Mouse (Mus musculus): ENCODE results near the gene Hadha. TPM values are rescaled to one million over a fixed set of nuclear protein-coding genes. Genes with fewer than 3 reads are reported as not detected.

The Hadha gene
- polyA plus RNA-seq, 1 experiment from 2014 or later: 104 TPM

DNA sequence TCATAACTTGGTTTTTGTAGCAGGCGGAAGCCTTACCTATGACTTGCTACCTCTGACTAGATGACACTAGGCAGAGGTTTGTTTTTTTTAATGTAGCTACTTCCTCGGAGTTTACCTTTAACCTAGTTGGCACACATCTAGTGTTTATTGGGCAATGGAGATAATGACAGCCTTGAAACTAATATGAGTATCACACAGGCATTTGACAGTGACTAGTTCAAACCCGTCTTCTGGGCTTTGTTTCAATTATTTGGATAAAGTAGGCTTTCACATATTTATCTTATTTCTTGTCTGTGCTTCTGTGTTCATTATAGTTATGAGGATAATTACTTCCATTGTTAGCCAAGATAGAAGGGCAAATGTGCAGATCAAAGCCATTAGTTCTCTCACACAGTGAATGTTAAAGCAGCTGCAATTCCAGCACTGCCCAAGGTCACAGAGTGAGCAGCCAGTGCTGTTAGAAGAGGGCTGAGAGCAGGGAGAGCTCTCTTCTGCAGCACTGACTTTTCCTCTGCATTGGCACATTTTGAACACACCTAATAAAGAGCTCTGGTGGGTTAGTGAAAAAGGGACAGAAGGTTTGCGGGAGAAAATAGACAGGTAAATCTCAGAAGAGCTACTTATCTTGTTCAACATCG lies 15.5 kb upstream of the Hadha start:
- no peak for DNase-seq (ENCODE audit: extremely low spot score, low spot score)
- H3K4me3 ChIP-seq: no peak overlapping the region
- peaks cover 79% of the 10 kb centered on the region for H3K36me3 ChIP-seq (replicated peaks)
- H3K27ac ChIP-seq: no peak overlapping the region
- no peaks in the 10 kb centered on the region for H3K27me3 ChIP-seq (ENCODE audit: poor library complexity, severe bottlenecking)
- H3K4me1 ChIP-seq: peaks cover 20% of the 10 kb centered on the region
- 90% methylated on average over 5 of the region's 5 CpGs for WGBS
- H3K9me3 ChIP-seq: no peaks in the 10 kb centered on the region

GRCm38 (mm10) chr5:30165234-30165946 lies 10.4 kb upstream of the Hadha start:
- Histone ChIP-seq H3K27me3 (ENCODE audit: poor library complexity, severe bottlenecking) (no peaks in the 10 kb centered on the region), H3K4me1 (no peaks in the 10 kb centered on the region), H3K9me3 (no peaks in the 10 kb centered on the region), H3K4me3 (no peak overlapping the region), H3K27ac (no peak overlapping the region), H3K36me3 (replicated peaks) (peaks cover 44% of the 10 kb centered on the region)
- no peak for DNase-seq (ENCODE audit: extremely low spot score, low spot score)
- 92% methylated on average over 5 of the region's 5 CpGs for WGBS

- Histone ChIP-seq H3K27ac (no peak overlapping the region), H3K4me1 (no peaks in the 10 kb centered on the region), H3K9me3 (no peaks in the 10 kb centered on the region), H3K27me3 (ENCODE audit: poor library complexity, severe bottlenecking) (no peaks in the 10 kb centered on the region), H3K36me3 (replicated peaks) (peaks cover 20% of the 10 kb centered on the region), H3K4me3 (no peak overlapping the region)
- 88% methylated on average over 6 of the region's 6 CpGs for WGBS
- no peak for DNase-seq (ENCODE audit: extremely low spot score, low spot score)
These were observed 7.4 kb upstream of the Hadha start for GRCm38 (mm10) chr5:30162339-30162738.

- Histone ChIP-seq H3K36me3 (replicated peaks) (peaks cover 19% of the 10 kb centered on the region), H3K4me3 (no peak overlapping the region), H3K9me3 (no peaks in the 10 kb centered on the region), H3K27me3 (ENCODE audit: poor library complexity, severe bottlenecking) (no peaks in the 10 kb centered on the region), H3K4me1 (0 out of 2 replicates have a peak, but pooled peaks cover 2% of the 10 kb centered on the region), H3K27ac (no peak overlapping the region)
- WGBS: 98% methylated on average over 1 of the region's 1 CpGs
- no peak for DNase-seq (ENCODE audit: extremely low spot score, low spot score)
These were observed 6.9 kb upstream of the Hadha start for GRCm38 (mm10) chr5:30161836-30162235.

GRCm38 (mm10) chr5:30159601-30160000 lies 4.6 kb upstream of the Hadha start:
- Histone ChIP-seq H3K27me3 (ENCODE audit: poor library complexity, severe bottlenecking) (no peaks in the 10 kb centered on the region), H3K9me3 (no peaks in the 10 kb centered on the region), H3K4me1 (peaks cover 12% of the 10 kb centered on the region), H3K36me3 (replicated peaks) (0 out of 2 replicates have a peak, but pooled peaks cover 8% of the 10 kb centered on the region), H3K4me3 (no peak overlapping the region), H3K27ac (no peak overlapping the region)
- WGBS: 86% methylated on average over 6 of the region's 6 CpGs
- no peak for DNase-seq (ENCODE audit: extremely low spot score, low spot score)

DNA sequence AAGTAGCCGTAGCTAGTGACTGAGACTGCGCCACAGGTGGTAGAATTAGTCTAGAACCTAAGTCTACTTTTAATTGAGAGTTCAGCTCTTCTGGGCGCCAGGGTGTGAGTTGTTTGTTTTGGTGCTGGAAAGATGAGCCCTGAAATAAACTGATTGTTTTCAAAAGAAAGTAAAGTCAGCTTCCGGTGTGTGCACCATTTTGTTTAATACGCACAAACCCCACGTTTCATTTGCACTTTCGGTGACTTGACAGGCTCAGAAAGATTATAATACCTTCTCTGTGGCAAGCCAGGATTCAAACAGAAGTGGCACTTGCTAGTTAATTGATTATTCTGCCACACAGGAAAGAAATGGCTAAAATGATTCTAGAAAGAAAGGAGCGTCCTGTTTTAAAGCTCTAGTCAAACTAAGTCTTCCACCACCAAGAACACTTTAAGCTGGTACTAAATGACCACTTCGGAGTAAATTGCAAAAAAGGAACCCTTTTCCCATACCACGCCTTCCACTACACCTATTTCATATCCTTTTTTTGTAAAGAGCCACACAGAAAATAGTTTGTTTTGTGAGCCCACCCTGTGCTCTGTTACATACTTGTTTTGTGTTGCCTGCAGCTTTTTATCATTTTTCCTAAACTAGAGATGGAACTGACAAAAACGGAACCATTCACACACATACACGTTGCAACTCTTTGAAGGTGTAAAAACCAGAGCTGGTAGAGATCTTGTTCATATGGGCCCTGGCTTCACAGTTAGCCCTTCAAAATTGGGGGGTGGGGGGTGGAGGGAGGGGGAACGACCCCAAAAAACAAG lies 1.1 kb upstream of the Hadha start:
- 0 out of 2 replicates have a peak, but pooled peaks cover 2% of the 10 kb centered on the region for H3K36me3 ChIP-seq (replicated peaks)
- no peak for DNase-seq (ENCODE audit: extremely low spot score, low spot score)
- peaks cover 32% of the 10 kb centered on the region for H3K4me1 ChIP-seq
- H3K27ac ChIP-seq: peak overlapping the region; percentile 99
- peak overlapping the region; percentile 89 for H3K4me3 ChIP-seq
- H3K27me3 ChIP-seq (ENCODE audit: poor library complexity, severe bottlenecking): no peaks in the 10 kb centered on the region
- no peaks in the 10 kb centered on the region for H3K9me3 ChIP-seq
- WGBS: 43% methylated on average over 13 of the region's 13 CpGs

DNA sequence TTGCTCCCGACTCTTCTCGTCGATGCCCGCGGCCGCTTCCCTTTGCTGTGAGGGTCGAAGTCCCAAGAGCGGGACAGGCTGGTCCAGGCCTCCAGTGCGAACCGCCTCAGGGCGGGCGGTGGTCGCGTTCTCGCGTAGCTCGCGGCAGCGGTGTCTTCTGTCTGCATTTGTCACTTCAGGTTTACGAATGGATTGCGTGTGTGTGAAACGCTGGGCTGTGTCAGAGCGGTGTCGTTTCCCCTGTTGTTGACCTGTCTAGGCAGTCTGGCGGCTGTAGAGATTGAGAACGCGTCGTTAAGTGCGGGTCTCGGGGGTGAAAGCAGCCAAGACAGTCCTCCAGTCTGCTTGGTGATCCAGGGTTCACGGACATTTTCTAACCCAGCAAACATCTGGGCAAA lies 432 bp upstream of the Hadha start:
- H3K4me1 ChIP-seq: peaks cover 32% of the 10 kb centered on the region
- DNase-seq (ENCODE audit: extremely low spot score, low spot score): no peak
- H3K27ac ChIP-seq: peak overlapping the region; percentile 99
- under 1% methylated on average over 31 of the region's 31 CpGs for WGBS
- 0 out of 2 replicates have a peak, but pooled peaks cover 2% of the 10 kb centered on the region for H3K36me3 ChIP-seq (replicated peaks)
- peak overlapping the region; percentile 89 for H3K4me3 ChIP-seq
- no peaks in the 10 kb centered on the region for H3K9me3 ChIP-seq
- H3K27me3 ChIP-seq (ENCODE audit: poor library complexity, severe bottlenecking): no peaks in the 10 kb centered on the region

- WGBS: 27% methylated on average over 4 of the region's 4 CpGs
- H3K4me1 ChIP-seq: peaks cover 36% of the 10 kb centered on the region
- 0 out of 2 replicates have a peak, but pooled peaks cover 5% of the 10 kb centered on the region for H3K36me3 ChIP-seq (replicated peaks)
- H3K9me3 ChIP-seq: no peaks in the 10 kb centered on the region
- H3K27ac ChIP-seq: peak overlapping the region; percentile 99; the same call in 1 of the 2 replicates
- no peaks in the 10 kb centered on the region for H3K27me3 ChIP-seq (ENCODE audit: poor library complexity, severe bottlenecking)
- H3K4me3 ChIP-seq: peak overlapping the region; percentile 89
- no peak for DNase-seq (ENCODE audit: extremely low spot score, low spot score)
These were observed 949 bp downstream of the Hadha start for GRCm38 (mm10) chr5:30154013-30154412.

DNA sequence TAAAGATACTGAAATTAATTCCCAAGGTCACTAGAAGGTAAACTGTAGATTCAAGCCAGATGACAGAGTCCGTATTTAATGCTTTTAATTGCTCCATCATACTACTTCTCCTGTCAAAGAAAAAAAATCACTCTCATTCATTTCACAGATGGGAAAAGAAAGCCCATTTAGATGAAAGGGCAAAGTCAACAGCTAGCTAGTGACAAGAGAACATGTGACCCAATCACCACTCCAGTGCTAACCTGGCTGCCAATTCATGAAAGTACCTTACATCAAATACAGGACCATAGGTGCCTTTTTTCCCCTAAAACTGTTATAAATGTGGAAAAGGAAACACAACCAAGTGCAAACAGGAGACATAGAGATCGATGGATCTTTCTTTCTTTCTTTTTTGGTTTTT lies 1.7 kb downstream of the Hadha start:
- Histone ChIP-seq H3K4me3 (no peak overlapping the region), H3K27me3 (ENCODE audit: poor library complexity, severe bottlenecking) (no peaks in the 10 kb centered on the region), H3K36me3 (replicated peaks) (0 out of 2 replicates have a peak, but pooled peaks cover 3% of the 10 kb centered on the region), H3K9me3 (no peaks in the 10 kb centered on the region), H3K4me1 (peaks cover 36% of the 10 kb centered on the region), H3K27ac (no peak overlapping the region)
- WGBS: 91% methylated on average over 2 of the region's 2 CpGs
- no peak for DNase-seq (ENCODE audit: extremely low spot score, low spot score)

GRCm38 (mm10) chr5:30152413-30152812 lies 2.5 kb downstream of the Hadha start:
- H3K9me3 ChIP-seq: no peaks in the 10 kb centered on the region
- 92% methylated on average over 1 of the region's 1 CpGs for WGBS
- no peak overlapping the region for H3K4me3 ChIP-seq

DNA sequence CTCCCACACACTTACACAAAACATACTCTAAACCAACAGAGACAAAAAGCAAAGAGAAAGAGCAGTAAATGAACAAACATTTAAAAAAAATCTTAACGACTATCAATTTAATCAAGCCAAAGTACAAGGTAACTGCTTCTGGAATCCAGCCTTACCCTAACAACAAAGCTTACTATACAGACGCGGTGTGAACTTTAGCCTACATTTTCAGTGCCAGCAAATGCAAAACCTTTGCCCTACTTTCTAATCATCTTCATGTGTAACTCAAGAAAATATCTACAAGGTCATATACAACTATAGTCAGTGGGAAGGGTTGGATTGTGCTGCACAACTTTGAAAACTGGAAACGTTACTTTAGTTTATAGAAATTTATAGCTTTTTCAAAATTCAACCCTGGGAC lies 3.0 kb downstream of the Hadha start:
- no peak for DNase-seq (ENCODE audit: extremely low spot score, low spot score)
- Histone ChIP-seq H3K4me3 (no peak overlapping the region), H3K9me3 (no peaks in the 10 kb centered on the region), H3K27ac (no peak overlapping the region), H3K4me1 (peaks cover 35% of the 10 kb centered on the region), H3K27me3 (ENCODE audit: poor library complexity, severe bottlenecking) (no peaks in the 10 kb centered on the region), H3K36me3 (replicated peaks) (peaks cover 3% of the 10 kb centered on the region; the same call in 1 of the 2 replicates)
- 65% methylated on average over 4 of the region's 4 CpGs for WGBS

More at GRCm38 (mm10) chr5:30152413-30152812, 2.5 kb downstream of the Hadha start:
- 0 out of 2 replicates have a peak, but pooled peaks cover 3% of the 10 kb centered on the region for H3K36me3 ChIP-seq (replicated peaks)
- peaks cover 36% of the 10 kb centered on the region for H3K4me1 ChIP-seq
- H3K27me3 ChIP-seq (ENCODE audit: poor library complexity, severe bottlenecking): no peaks in the 10 kb centered on the region
- H3K27ac ChIP-seq: no peak overlapping the region
- no peak for DNase-seq (ENCODE audit: extremely low spot score, low spot score)

GRCm38 (mm10) chr5:30148133-30148920 lies 6.6 kb downstream of the Hadha start:
- Histone ChIP-seq H3K9me3 (no peaks in the 10 kb centered on the region), H3K27me3 (ENCODE audit: poor library complexity, severe bottlenecking) (no peaks in the 10 kb centered on the region), H3K4me3 (no peak overlapping the region), H3K27ac (no peak overlapping the region), H3K36me3 (replicated peaks) (peaks cover 36% of the 10 kb centered on the region), H3K4me1 (peaks cover 19% of the 10 kb centered on the region)
- DNase-seq (ENCODE audit: extremely low spot score, low spot score): no peak
- WGBS: 91% methylated on average over 5 of the region's 5 CpGs
